Mouse (Mus musculus): ENCODE measurements around the gene Cage1.

Gene Cage1

GRCm38 (mm10) chr13:37967052-37967437 lies 69.8 kb downstream of the Cage1 start:
- no peak for DNase-seq (ENCODE audit: extremely low read depth, insufficient read length, low spot score)

- DNase-seq (ENCODE audit: extremely low read depth, insufficient read length, low spot score): no peak
Observed at GRCm38 (mm10) chr13:37966256-37967051, 70.4 kb downstream of the Cage1 start.

GRCm38 (mm10) chr13:37965126-37965914 lies 71.5 kb downstream of the Cage1 start:
- no peak for DNase-seq (ENCODE audit: extremely low read depth, insufficient read length, low spot score)

GRCm38 (mm10) chr13:37964128-37965087 lies 72.5 kb downstream of the Cage1 start:
- no peak for DNase-seq (ENCODE audit: extremely low read depth, insufficient read length, low spot score)

GRCm38 (mm10) chr13:37963354-37964007 lies 73.4 kb downstream of the Cage1 start:
- DNase-seq (ENCODE audit: extremely low read depth, insufficient read length, low spot score): peak; percentile 69

- DNase-seq (ENCODE audit: extremely low read depth, insufficient read length, low spot score): no peak
Observed at GRCm38 (mm10) chr13:37962541-37962940, 74.3 kb downstream of the Cage1 start.

GRCm38 (mm10) chr13:37959936-37960335 lies 76.9 kb downstream of the Cage1 start:
- no peak for DNase-seq (ENCODE audit: extremely low read depth, insufficient read length, low spot score)

GRCm38 (mm10) chr13:37959239-37959907 lies 77.5 kb downstream of the Cage1 start:
- DNase-seq (ENCODE audit: extremely low read depth, insufficient read length, low spot score): no peak

GRCm38 (mm10) chr13:37958498-37959238 lies 78.2 kb downstream of the Cage1 start:
- no peak for DNase-seq (ENCODE audit: extremely low read depth, insufficient read length, low spot score)
